8 mouse cellular contexts compared by ENCODE assay signal in genomic region chr3:106000707-106001375, GRCm38 (mm10). TPM values are rescaled to one million over a fixed set of nuclear protein-coding genes. Genes with fewer than 3 reads are reported as not detected.
DNase-seq lines count a peak whose midpoint lies in the region; ATAC-seq and TF ChIP-seq lines count a peak whose summit lies in the region.

No protein-coding gene starts in this region.

- 16% methylated on average over 11 of the region's 11 CpGs for WGBS in heart, embryonic 11.5 days (ENCODE audit: insufficient replicate concordance)
- 16% methylated on average over 11 of the region's 11 CpGs for whole genome bisulfite sequencing in forebrain, embryonic 15.5 days

- H3K79me3 ChIP-seq in C2C12 (ENCODE audit: low read depth) = no peaks in the 10 kb centered on the region

- no peak; the same call in 1 of the 2 replicates for ATAC-seq in heart, embryonic 11.5 days (replicated peaks; ENCODE audit: insufficient number of reproducible peaks, low FRiP score, low TSS enrichment)
- peak; percentile 57 for ATAC-seq in forebrain, embryonic 15.5 days (replicated peaks)
- ATAC-seq in megakaryocyte, adult 5-6 weeks (ENCODE audit: poor library complexity, severe bottlenecking) = peak; percentile 31; the same call in 1 of the 2 replicates

- no peak for TF ChIP-seq CTCF in C2C12 (IDR thresholded peaks at IDR 0.05; ENCODE audit: control insufficient read depth, insufficient read depth, insufficient read length)

- no peak overlapping the region for H3K27ac ChIP-seq in heart, embryonic 11.5 days (ENCODE audit: low read depth, low read length)
- H3K27ac ChIP-seq in forebrain, embryonic 15.5 days (replicated peaks) = no peak overlapping the region

- H3K79me2 ChIP-seq in C2C12 (ENCODE audit: control insufficient read depth, insufficient read depth) = no peaks in the 10 kb centered on the region

- no peak overlapping the region for H3K4me3 ChIP-seq in heart, embryonic 11.5 days (ENCODE audit: low read depth, low read length)
- H3K4me3 ChIP-seq in C2C12 (ENCODE audit: insufficient read depth, poor library complexity, severe bottlenecking) = peak overlapping the region; percentile 2
- peak overlapping the region; percentile 25 for H3K4me3 ChIP-seq in forebrain, embryonic 15.5 days

- no peaks in the 10 kb centered on the region for H3K27me3 ChIP-seq in heart, embryonic 11.5 days (ENCODE audit: control insufficient read depth, insufficient read depth, low read length)
- H3K27me3 ChIP-seq in C2C12 (ENCODE audit: control insufficient read depth, insufficient read depth, insufficient read length) = no peaks in the 10 kb centered on the region
- no peaks in the 10 kb centered on the region for H3K27me3 ChIP-seq in forebrain, embryonic 15.5 days

- H3ac ChIP-seq in C2C12 (ENCODE audit: control insufficient read depth, insufficient read length, low read depth) = no peak overlapping the region

- no peaks in the 10 kb centered on the region for H3K36me3 ChIP-seq in heart, embryonic 11.5 days (ENCODE audit: control insufficient read depth, insufficient read depth, low read length)
- H3K36me3 ChIP-seq in C2C12 (ENCODE audit: control insufficient read depth, insufficient read depth) = no peaks in the 10 kb centered on the region
- no peaks in the 10 kb centered on the region for H3K36me3 ChIP-seq in forebrain, embryonic 15.5 days

- intact Hi-C loops in heart, postnatal 36 days (cut with DNase I) = no loop called here

- peak overlapping the region; percentile 55 for H3K4me2 ChIP-seq in heart, embryonic 11.5 days
- H3K4me2 ChIP-seq in forebrain, embryonic 15.5 days (replicated peaks) = peak overlapping the region; percentile 46

- DNase-seq in heart, postnatal 36 days = no peak
- no peak for DNase-seq in urinary bladder, postnatal 25 days (ENCODE audit: low spot score)
- no peak for DNase-seq in adrenal gland, postnatal 36 days
- DNase-seq in cerebellum, adult 11 months = no peak

- H3K9ac ChIP-seq in heart, embryonic 11.5 days (ENCODE audit: low read depth, low read length) = no peak overlapping the region
- no peak overlapping the region for H3K9ac ChIP-seq in forebrain, embryonic 15.5 days (replicated peaks)

- no peaks in the 10 kb centered on the region; the same call in 1 of the 2 replicates for H3K4me1 ChIP-seq in heart, embryonic 11.5 days (ENCODE audit: control insufficient read depth, insufficient read depth, low read length)
- H3K4me1 ChIP-seq in forebrain, embryonic 15.5 days = peaks cover 8% of the 10 kb centered on the region

- no peaks in the 10 kb centered on the region for H3K9me3 ChIP-seq in heart, embryonic 11.5 days (replicated peaks; ENCODE audit: control insufficient read depth, low read length)
- H3K9me3 ChIP-seq in forebrain, embryonic 15.5 days = no peaks in the 10 kb centered on the region

TF ChIP-seq in C2C12, 6 proteins besides CTCF, POLR2A, EP300 and RAD21:
- no peak for TF ChIP-seq FOSL1 (IDR thresholded peaks at IDR 0.05; ENCODE audit: insufficient read depth, low read length, poor library complexity, severe bottlenecking)
- no peak for TF ChIP-seq MYOD1 (IDR thresholded peaks at IDR 0.05; ENCODE audit: control insufficient read depth, insufficient read length, low read depth)
- no peak for TF ChIP-seq CEBPB (IDR thresholded peaks at IDR 0.05; ENCODE audit: low read depth)
- TF ChIP-seq USF1 (IDR thresholded peaks at IDR 0.05; ENCODE audit: low read depth) = no peak
- no peak for TF ChIP-seq MYOG (IDR thresholded peaks at IDR 0.05; ENCODE audit: control insufficient read depth, extremely low read depth, insufficient read length)
- no peak for TF ChIP-seq MAX (IDR thresholded peaks at IDR 0.05)

RNA-seq across cellular contexts. Expression of gene Pifo, which starts 13.6 kb away (rescaled TPM):
- 0.24 TPM in 1 of 2 replicates, not detected in the other for polyA plus RNA-seq in heart, embryonic 11.5 days (2014; fragmentation: Nextera tagmentation; extraction: Ambion mirVana)
- not detected for total RNA-seq in heart, postnatal 36 days (2021)
- not detected for polyA plus RNA-seq in C2C12 (2012; fragmentation: generic; extraction: Trizol)
- 3.7 and 8.5 TPM in 2 replicates for polyA plus RNA-seq in forebrain, embryonic 15.5 days (2015; fragmentation: Nextera tagmentation; extraction: Ambion mirVana)
- total RNA-seq in megakaryocyte, adult 5-6 weeks (2015) = not detected in 2 replicates
- not detected in 2 replicates for total RNA-seq in megakaryocyte, adult 5-6 weeks (2017)
- total RNA-seq in adrenal gland, postnatal 36 days (2021) = not detected

RNA-seq across cellular contexts. Expression of gene Ovgp1, which starts 27.3 kb away (rescaled TPM):
- polyA plus RNA-seq in heart, embryonic 11.5 days (2014; fragmentation: Nextera tagmentation; extraction: Ambion mirVana) = 1.8 and 2.0 TPM in 2 replicates
- total RNA-seq in heart, postnatal 36 days (2021) = under 1 TPM; 0.27 to 0.58 TPM
- polyA plus RNA-seq in C2C12 (2012; fragmentation: generic; extraction: Trizol) = 0.25 TPM
- 4.1 and 4.5 TPM in 2 replicates for polyA plus RNA-seq in forebrain, embryonic 15.5 days (2015; fragmentation: Nextera tagmentation; extraction: Ambion mirVana)
- total RNA-seq in megakaryocyte, adult 5-6 weeks (2015) = 6.0 and 18.8 TPM in 2 replicates
- 3.0 and 5.4 TPM in 2 replicates for total RNA-seq in megakaryocyte, adult 5-6 weeks (2017)
- total RNA-seq in adrenal gland, postnatal 36 days (2021) = under 1 TPM; 0.26 to 0.69 TPM

RNA-seq across cellular contexts. Expression of gene Chil5, which starts 31.8 kb away (rescaled TPM):
- polyA plus RNA-seq in heart, embryonic 11.5 days (2014; fragmentation: Nextera tagmentation; extraction: Ambion mirVana) = not detected in 2 replicates
- total RNA-seq in heart, postnatal 36 days (2021) = not detected
- polyA plus RNA-seq in C2C12 (2012; fragmentation: generic; extraction: Trizol) = not detected
- not detected in 2 replicates for polyA plus RNA-seq in forebrain, embryonic 15.5 days (2015; fragmentation: Nextera tagmentation; extraction: Ambion mirVana)
- total RNA-seq in megakaryocyte, adult 5-6 weeks (2015) = 10.8 and 13.7 TPM in 2 replicates
- total RNA-seq in megakaryocyte, adult 5-6 weeks (2017) = 7.0 and 7.6 TPM in 2 replicates
- total RNA-seq in adrenal gland, postnatal 36 days (2021) = not detected

RNA-seq across cellular contexts. Expression of gene Atp5f1, which starts 40.9 kb away (rescaled TPM):
- 765 and 827 TPM in 2 replicates for polyA plus RNA-seq in heart, embryonic 11.5 days (2014; fragmentation: Nextera tagmentation; extraction: Ambion mirVana)
- total RNA-seq in heart, postnatal 36 days (2021) = 1,000 to 10,000 TPM; 1,203 to 1,219 TPM
- 243 TPM for polyA plus RNA-seq in C2C12 (2012; fragmentation: generic; extraction: Trizol)
- 477 and 490 TPM in 2 replicates for polyA plus RNA-seq in forebrain, embryonic 15.5 days (2015; fragmentation: Nextera tagmentation; extraction: Ambion mirVana)
- 442 and 475 TPM in 2 replicates for total RNA-seq in megakaryocyte, adult 5-6 weeks (2015)
- total RNA-seq in megakaryocyte, adult 5-6 weeks (2017) = 501 and 520 TPM in 2 replicates
- total RNA-seq in adrenal gland, postnatal 36 days (2021) = 100 to 1,000 TPM; 351 to 362 TPM

RNA-seq across cellular contexts. Expression of gene Wdr77, which starts 41.7 kb away (rescaled TPM):
- 93.4 and 94.0 TPM in 2 replicates for polyA plus RNA-seq in heart, embryonic 11.5 days (2014; fragmentation: Nextera tagmentation; extraction: Ambion mirVana)
- total RNA-seq in heart, postnatal 36 days (2021) = 10 to 100 TPM; 46.9 to 48.5 TPM
- polyA plus RNA-seq in C2C12 (2012; fragmentation: generic; extraction: Trizol) = 90.2 TPM
- 101 and 109 TPM in 2 replicates for polyA plus RNA-seq in forebrain, embryonic 15.5 days (2015; fragmentation: Nextera tagmentation; extraction: Ambion mirVana)
- total RNA-seq in megakaryocyte, adult 5-6 weeks (2015) = 22.3 and 23.0 TPM in 2 replicates
- total RNA-seq in megakaryocyte, adult 5-6 weeks (2017) = 11.8 and 14.0 TPM in 2 replicates
- total RNA-seq in adrenal gland, postnatal 36 days (2021) = 10 to 100 TPM; 65.5 to 68.3 TPM

Comparison
In these comparisons a context has a peak if more than half of its experiments do, and no peak if none do; other contexts are left out.
1. RNA of gene Chil5, which starts 31.8 kb away (total RNA-seq): 7.0 to 13.7 TPM in megakaryocyte, adult 5-6 weeks; not detected in heart, postnatal 36 days and not detected in adrenal gland, postnatal 36 days; every median in the first group is over 4 times any median in the second.